Mouse (Mus musculus) mesoderm, embryonic 11.5 days (tissue): ENCODE measurements around the gene Cdc37l1.
"Not testable (repeated sequence)": the region's sequence is repeated elsewhere in the genome, so short reads cannot be mapped to it uniquely, and the experiment has no call there.

Experiments used
- DNase-seq: peaks from one replicate; pipeline ENCODE4 v3.0.0-alpha.2; 2012; ENCODE audit warnings: low read depth, low spot score

The Cdc37l1 gene

DNA sequence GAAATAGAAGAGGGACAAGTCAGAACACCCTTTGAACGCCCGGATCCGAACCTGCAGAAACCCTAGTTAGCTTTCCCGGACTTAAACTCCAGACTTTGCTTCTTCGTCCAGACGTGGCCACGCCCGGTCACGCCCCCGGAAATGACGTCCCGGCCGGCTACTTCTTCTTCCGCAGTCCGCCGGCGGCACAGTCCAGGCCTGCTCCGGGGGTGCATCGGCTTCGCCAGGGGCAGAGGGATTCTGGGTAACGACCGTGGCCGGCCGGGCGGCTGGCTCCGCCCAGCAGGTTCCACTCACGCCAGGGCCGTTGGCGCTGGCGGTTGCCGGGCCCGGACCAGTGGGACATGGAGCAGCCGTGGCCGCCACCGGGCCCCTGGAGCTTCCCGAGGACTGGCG, at the start of gene Cdc37l1:
Cdc37l1 (plus strand) TSS at position 159 of the 396 bp plus-strand sequence.
- DNase-seq = peak; percentile 96

DNA sequence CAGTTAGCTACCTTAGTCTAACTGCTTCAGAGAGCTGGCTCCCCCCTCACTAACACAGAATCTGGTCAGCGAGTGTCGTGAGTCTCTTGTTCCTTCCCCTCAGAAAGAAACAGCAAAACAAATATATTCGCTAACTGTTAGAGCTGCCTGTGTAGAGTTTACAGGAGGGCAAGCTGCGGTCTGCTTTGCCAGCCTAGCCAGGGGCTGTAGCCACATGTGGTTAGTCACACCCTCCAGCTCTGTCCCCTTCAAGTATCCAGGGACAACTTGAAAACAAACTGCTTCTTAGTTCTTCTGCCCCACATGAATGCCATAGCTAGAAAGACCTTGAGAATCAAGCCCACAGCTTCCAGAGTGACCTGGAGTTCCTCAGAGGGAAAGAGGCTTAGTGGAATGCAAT, 48.9 kb upstream of the Cdc37l1 start:
- DNase-seq = no peak

DNA sequence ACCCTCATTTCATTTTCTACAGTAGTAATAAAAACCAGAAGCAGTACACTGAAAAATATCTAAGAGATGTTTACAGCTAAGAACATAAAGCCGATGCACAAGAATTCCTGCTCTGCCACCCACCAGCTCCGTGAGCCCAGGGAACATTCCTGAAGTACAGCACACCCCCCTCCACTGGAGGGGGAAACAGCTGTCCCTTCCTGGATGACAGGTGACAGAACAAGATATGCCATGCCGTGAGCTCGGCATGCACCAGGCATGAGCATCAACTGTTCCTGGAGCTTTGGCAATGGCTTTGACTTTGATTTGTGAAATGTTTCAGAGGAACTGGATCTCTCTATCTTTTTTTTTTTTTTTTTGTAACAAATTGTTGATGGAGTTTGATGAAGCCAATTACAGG, 43.4 kb upstream of the Cdc37l1 start:
- peak; percentile 36 for DNase-seq

GRCm38 (mm10) chr19:28947311-28947710, 42.8 kb upstream of the Cdc37l1 start:
- DNase-seq = no peak

DNA sequence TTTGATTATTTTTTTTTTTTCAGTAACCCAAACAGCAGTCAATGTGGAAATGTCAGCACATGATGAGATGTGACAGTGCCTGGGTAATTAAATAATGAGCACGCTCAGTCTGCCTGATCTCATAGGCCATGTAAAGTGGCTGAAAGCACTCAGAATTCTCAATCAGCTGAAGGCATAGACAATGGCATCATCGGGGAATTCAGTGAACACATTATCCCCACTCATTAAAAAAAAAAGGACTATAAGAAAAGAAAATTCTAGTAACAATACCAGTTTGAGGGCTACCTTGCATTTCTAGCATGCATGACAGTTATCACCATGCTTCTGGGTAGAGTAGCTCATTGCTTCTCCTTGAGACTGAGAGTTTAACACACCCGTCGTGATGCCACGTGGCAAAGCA, 38.9 kb upstream of the Cdc37l1 start:
- no peak for DNase-seq

- DNase-seq = no peak
Measured at GRCm38 (mm10) chr19:28963113-28963512, 27.0 kb upstream of the Cdc37l1 start.

- no peak for DNase-seq
Measured at GRCm38 (mm10) chr19:28963513-28963841, 26.7 kb upstream of the Cdc37l1 start.

GRCm38 (mm10) chr19:28963842-28964551, 26.2 kb upstream of the Cdc37l1 start, which contains the start of gene Plpp6:
Gene Plpp6 (plus strand): TSS chr19:28963953.
- DNase-seq = peak; percentile 53

DNA sequence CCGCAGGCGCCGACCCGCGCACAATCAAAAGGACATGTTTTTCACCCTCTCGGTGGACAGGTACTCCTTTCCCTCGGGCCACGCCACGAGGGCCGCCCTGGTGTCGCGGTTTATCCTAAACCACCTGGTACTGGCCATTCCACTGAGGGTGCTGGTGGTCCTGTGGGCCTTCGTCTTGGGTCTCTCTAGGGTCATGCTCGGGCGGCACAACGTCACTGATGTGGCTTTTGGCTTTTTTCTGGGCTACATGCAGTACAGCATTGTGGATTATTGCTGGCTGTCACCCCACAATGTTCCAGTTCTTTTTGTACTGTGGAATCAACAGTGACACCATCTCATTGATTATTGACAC, 25.6 kb upstream of the Cdc37l1 start:
- no peak for DNase-seq

DNA sequence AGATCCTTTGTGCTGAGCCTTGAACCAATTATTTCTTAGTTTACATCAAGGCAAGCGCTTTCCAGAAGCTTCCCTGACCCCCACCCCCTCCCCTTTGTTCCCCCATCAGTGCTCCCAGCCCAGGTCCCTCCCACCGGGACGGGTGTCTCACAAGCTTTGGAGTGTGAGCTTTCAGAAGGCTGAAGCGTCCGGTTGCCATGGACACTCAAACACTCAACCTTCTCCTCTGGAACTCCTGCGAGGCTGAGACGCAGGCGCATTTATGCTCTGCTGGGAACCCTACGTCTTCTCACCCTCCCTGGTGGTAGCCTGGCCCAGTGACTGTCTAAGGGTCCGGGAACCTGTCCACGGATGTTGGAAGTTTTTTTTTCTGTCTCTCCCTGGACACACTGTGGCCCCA, 22.5 kb upstream of the Cdc37l1 start, which contains the start of gene 4430402I18Rik:
4430402I18Rik (minus strand) TSS at position 149 of the 400 bp plus-strand sequence.
- DNase-seq = peak; percentile 50

GRCm38 (mm10) chr19:28968178-28968577, 22.0 kb upstream of the Cdc37l1 start:
- no peak for DNase-seq

GRCm38 (mm10) chr19:28969231-28969630, 20.9 kb upstream of the Cdc37l1 start:
- no peak for DNase-seq

DNA sequence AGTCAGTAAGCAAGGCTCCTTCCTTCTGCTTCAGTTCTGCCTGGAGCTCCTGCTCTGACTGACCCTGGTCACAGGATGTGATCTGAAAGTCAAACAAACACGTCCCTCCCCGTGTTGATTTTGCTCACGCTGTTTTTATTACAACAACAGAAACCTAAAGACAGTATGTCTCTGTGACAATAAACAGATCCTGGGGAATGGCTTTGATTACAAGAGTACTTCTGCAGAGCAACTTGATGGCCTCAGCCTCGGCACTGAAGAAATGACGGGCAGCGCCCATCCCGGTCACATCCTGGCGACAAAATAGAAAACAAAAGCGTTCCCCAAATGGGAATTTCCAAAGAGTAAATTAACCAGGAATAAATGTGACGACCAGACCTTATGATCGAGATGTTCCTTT, 19.9 kb upstream of the Cdc37l1 start:
- no peak for DNase-seq

DNA sequence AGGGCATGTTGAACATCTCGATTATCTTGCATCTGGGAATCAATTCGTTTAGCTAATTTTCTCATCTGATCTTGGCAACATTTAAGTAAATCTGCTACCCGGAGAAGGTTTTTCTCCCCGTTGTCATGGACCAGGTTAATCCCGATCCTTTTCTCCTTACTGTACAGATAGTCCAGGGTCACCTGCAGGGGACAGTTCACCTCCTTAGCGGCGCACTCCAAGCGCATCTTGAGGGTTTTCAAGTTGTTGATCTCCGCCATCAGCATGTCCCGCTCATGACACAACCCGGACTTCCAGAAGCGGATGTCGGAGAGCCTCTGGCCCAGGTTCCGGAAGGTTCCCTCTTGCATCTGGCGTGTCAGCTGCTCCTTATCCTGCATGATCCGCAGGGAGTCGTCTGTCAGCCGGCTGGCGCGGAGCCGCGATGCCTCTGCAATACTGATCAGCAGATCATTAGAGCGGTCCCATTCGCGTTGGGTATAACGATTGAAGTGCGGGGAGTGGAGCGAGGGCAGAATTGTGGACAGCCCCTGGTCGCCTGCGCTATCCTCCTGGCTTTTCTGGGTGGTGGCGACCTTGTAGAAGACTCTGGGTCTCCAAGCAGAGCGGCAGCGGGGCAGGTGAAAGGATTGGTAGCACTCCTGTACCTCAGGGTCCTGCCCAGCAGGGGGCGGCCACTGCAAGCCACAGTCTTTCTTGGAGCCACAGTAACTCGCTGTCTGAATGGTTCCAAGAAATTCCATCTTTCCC, 15.1 kb upstream of the Cdc37l1 start:
- peak; percentile 73 for DNase-seq

DNA sequence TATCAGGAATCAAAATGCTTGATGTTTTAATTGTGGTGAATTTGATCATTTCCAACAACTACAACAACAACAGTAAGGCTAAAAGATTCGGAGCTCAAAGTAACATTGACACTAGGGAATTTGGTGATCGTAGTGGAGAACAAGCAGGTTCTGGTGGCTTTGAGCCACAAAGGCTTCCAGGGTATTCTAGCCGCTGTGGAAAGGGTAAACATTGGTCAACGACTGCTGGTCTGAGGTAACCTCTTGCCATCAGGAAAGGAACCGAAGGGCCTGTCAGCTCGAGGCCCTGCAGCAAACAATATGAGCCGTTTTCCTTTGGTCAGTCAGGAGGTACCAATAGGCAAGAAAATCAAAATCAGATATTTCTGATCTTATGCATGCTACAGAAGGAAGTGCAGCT, 7.5 kb upstream of the Cdc37l1 start:
- no peak for DNase-seq

DNA sequence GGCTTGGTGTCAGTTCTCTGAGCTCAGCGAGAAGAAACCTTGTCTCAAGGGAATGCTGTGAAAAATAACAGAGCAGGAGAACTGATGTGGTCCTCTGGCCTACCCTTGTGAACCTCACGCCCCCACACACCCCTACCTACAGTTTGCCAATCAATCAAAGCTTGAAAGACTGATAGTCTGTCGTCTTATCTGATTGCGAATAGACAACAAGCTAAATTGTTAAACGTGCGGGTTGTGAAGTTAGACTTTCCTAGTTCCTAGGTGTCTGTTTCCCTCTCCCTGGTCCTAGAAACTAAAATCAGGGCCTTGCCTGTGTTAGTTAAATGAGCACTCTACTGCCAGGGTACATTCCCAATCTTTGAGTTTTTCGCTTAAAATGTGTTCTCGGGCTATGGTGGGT, 637 bp upstream of the Cdc37l1 start:
- no peak for DNase-seq

- DNase-seq = no peak
Measured at GRCm38 (mm10) chr19:28990590-28991221, 554 bp downstream of the Cdc37l1 start.

DNA sequence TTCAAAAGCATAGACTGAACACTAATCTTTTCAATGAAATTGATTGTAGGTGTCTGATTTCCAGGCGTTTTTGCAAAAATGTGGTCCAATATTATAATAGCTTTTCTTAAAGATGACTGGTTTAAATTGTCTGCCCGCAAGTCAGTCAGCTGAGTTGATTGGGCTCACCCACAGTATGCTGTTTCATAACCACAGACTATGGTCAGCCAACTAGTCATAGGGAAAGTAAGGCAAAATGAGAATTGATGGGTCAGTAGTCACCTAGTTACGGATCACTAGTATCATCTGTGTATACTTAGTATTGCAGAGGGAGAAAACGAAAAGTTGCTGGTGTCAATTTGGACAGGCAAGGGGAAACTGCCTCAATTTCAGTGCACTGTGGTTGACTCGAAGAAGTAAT, 1.2 kb downstream of the Cdc37l1 start:
- no peak for DNase-seq

- no peak for DNase-seq
Measured at GRCm38 (mm10) chr19:28994870-28995269, 4.7 kb downstream of the Cdc37l1 start.

GRCm38 (mm10) chr19:28995366-28995765, 5.2 kb downstream of the Cdc37l1 start:
- no peak for DNase-seq

GRCm38 (mm10) chr19:28997976-28998630, 8.0 kb downstream of the Cdc37l1 start:
- DNase-seq = no peak

DNA sequence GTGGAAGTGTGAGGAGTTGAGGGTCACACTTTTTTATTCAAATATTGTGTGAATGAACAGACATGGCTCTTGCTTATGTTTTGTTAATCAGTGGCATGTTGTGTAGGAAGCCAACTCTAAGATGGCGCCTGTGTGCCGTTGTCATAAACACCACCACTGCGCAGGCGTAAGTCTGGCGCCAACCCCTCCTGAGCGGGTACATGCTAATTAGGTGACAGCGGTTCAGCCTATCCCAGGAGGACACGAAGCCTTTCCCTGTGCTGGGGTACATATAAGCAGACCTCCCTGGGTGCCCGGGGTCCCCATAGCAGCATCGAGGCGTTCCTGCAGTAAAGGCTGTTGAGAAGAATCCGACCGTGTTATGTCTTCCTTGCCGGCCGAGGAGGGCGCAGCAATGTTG, 10.2 kb downstream of the Cdc37l1 start:
- DNase-seq = not testable (repeated sequence)
